Mouse (Mus musculus): ENCODE results near the gene Inpp5a. TPM values are rescaled to one million over a fixed set of nuclear protein-coding genes. Genes with fewer than 3 reads are reported as not detected.
A peak's percentile ranks its signal among the peaks of the same experiment; 100 is the strongest.

The Inpp5a gene
- 100 to 1,000 TPM; 293 to 297 TPM for total RNA-seq (2021)
- long read RNA-seq, experiment 1, transcript Inpp5a-203 (16 exons, 2,826 nt): major isoform, 369 of 420 reads
- long read RNA-seq, experiment 1, transcript Inpp5a-201 (16 exons, 2,774 nt): minor isoform, 7 of 420 reads
- long read RNA-seq, experiment 1, partial matches to known transcripts: 25 of 420 reads
- long read RNA-seq, experiment 1, other reads (novel, unspliced or antisense): 19 of 420 reads
- long read RNA-seq, experiment 2, transcript Inpp5a-201 (16 exons, 2,774 nt): minor isoform, 5 of 177 reads
- long read RNA-seq, experiment 2, transcript Inpp5a-203 (16 exons, 2,826 nt): major isoform, 143 of 177 reads
- long read RNA-seq, experiment 2, partial matches to known transcripts: 6 of 177 reads
- long read RNA-seq, experiment 2, other reads (novel, unspliced or antisense): 23 of 177 reads

DNA sequence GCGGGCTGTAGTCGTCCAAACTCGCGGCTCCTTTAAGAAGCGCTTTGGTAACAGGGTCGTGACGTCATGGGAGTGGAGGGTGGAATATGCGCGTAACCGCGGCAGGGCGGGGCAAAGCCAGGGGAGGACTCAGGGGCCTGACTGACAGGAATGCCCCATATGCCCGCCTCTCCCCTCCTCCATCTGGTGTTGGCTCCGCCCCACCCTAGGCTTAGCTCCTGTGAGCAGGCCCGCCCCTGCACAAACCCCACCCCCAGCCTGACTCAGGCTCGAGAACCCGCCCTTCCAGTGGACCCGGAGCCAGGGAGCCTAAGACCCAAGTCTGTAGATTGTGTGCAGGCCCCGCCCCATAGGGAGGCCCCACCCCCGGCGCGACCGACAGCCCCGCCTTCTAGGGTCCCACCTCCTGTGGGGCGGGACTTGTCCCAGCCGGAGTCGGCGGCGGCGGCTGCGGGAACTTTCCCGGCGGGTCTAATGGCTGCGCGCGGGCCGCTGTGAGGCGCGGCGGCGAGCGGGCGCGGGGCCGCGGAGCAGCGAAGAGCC is at the start of gene Inpp5a:
TSS of gene Inpp5a (plus strand) at position 440 of the 543 bp plus-strand sequence.
- DNase-seq: peak; percentile 99

DNA sequence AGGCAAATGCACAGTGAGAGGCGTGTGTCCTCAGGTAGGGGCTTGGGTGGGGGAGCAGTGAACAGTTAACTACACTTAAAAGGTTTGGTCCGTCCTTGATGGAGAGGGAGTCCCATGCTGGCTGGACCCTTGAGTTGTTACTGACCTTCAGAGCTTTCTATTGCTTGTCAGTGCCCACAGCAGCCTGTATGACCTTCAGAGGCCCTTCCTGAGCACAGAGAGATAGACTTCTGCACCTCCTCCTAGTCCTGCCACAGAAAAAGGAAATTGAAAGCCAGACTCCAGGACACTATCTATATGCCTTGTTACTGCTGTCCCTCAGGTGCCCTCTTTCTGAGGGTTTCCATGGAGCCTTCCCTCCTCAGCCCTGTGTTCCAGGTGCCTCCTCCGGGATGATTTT is 49.7 kb upstream of the Inpp5a start:
- DNase-seq: no peak

DNA sequence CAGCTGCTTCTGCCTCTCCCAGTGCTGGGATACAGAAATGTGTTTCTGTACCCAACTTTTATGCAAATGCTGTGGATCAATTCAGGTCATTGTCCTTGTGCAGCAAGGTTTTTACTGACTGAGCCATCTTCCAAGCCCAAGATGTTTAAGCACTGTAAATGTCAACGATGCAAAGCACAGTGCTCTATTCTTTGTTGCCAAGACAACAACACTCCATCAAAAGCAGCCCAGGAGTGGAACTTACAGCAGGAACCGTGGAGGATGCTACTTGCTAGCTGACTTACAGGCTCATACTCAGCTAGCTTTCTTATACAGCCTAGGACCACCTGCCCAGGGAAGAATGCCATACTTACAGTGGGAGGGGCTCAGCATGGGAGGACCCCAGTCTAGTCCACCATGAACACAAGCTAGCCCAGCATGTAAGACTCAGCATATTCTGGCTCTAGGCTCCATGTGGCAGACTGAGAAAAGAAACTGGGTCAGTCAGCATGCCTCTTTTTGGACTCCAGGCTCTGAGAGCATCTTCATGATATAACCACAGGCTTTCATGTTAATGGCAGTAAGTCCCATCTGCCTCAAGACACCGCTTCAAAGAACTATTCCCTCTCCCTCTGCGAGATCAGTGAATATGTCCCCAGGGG is 47.8 kb upstream of the Inpp5a start:
- no peak for DNase-seq

DNA sequence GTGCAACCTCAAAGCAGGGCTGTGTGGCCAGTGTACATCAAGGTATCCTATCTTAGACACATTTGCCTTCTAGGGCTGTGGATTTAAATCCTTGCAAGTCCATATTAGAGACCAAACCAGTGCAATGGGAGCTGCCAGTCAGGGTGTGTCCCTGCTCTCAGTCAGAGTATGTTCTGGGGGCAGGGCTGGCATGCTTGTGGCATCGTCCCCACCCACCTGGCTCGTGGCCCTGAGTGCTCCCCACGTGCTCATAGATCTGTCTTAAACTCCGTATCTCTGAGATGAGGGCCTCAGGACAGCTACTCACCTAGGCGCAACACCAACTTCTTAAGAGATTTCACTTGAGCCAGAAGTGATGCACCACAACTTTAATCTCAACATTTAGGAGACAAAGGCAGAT is 46.1 kb upstream of the Inpp5a start:
- DNase-seq: no peak

DNA sequence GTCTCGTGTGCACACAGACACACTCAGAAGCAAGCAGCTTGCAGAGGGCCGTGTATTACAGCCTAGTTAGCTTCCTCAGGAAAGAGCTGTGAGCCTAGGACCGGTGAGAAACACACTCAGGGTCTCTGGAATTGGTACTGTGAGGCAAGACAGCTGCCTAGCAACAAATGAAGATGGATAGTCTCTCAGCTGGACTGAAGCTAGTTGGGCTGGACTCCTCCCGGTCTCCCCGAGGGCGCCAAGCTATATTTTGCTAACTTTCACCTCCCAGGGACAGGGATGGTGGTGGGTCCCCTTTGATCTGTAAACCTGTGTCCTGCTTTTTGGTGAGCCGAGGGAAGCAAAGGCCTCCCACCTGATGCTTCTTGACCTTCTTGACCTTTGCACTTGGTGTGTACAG is 41.9 kb upstream of the Inpp5a start:
- DNase-seq: no peak

DNA sequence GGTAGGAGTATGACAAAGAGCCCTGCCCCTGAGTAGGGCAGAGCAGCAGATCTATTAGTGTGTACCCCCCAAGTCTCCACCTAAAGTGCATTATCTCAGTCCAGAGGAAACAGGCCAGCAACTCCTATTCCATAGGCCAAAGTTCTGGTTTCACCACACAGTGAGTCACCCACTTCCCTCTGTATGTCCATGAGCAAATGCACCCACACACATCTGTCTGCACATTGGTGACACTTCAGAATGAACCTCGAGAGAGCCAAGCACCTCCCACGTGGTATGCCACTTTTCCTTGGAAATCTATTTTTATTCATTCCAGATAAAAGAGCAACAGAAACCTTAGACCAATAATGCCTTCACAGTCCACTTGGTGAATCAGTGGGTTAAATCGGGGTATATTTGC is 38.3 kb upstream of the Inpp5a start:
- DNase-seq: no peak

DNA sequence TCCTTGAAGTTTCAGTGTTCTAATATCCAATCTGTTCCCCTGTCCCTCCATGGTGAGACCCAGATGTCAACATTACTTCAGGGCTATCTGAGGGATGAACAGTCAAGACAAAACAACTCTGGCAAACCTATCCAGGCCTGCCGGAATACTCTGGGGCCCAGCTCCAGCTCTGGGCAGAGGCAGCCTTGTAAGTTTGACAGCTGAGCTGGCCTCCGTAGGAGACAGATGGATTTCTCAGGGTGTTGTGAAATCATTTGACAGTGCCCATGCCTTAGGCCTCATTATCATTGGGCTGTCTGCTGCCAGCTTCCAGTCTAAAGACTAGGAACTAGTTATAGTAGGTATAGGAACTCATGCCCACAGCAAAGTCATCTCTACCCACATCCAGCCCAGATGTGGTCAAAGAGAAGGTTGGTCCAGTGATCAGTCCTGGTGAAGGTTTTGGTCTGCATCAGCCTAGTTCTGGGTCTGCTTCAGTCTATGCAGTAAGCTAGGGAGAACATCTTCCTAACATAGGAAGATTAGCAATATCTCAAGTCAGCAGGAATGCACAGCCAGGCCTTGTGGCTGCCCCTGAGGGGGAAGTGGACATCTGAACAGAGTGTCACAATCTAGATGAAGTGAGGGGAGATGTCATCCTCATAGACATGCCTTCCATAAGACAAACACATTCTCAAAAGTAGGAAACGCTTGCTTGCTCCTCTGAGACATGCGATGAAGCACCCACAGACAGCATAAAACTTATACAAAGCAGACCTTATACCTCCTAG is 34.4 kb upstream of the Inpp5a start:
- no peak for DNase-seq

DNA sequence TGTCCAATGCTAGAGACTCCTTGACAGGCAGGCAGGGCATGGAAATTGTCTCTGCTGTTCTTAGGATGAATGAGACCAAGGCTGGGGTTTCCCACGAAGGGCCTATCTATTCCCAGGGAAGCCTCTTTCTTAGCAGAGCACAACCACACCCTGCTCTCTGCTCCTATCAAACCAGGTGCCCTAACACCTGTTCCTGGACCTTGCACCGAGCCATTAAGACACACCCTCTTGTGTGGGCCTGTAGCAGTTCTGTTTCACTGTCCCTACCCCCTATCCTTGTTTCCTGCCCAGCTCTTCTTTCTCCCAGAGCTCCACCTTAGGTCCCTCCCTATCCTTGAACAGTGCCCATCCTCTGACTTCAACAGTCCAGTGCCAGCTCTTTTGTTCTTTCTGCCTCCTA is 31.9 kb upstream of the Inpp5a start:
- no peak for DNase-seq

DNA sequence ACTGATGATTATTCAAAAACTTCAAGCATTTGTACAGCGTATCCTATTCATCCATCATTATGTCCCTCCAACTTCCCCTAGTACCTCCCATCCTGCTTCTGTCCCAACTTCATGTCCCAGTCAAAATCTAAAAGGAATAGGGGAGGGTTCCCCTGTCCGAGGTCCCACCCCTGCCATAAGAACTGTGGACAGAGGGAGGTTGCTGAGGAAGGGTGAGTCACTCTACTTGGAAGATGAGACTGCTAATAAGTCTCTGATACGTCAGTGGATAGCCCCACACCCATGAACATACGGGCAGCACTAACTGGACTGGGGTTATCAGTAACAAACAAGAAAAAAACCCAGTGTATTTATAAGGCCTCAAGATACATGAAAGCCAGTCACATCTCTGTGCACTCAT is 29.0 kb upstream of the Inpp5a start:
- peak; percentile 25 to 53 for DNase-seq

DNA sequence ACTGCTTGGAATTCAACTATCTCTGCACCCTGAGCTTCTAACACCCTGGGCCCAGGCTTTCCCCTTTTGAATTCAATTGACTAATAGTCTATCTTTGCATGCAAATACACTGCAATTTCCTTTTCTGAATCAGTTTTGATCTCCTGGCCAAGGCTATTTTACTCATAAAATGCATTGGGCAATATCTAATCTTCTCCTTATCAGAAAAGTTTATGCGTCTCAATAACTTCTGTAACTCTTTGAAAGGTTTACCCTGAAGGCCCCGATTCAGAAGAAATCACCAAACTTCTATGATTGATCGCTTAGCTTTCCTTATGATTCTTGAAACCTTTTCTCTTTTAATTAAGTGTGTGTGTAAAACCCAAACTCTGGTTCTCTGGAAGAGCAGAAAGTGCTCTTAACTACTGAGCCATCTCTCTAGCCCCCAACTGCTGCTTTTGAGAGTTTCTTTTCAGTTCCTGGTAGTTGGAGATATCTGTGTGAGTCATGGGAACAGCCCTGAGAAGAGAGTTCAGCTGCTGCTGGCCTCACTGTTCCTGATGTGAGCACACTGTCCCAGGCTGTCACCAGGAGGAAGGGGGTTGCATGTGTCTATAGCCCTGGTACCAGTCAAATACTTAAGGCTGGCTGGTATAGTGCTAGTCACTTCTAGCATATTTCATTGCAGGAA is 27.9 kb upstream of the Inpp5a start:
- no peak for DNase-seq

DNA sequence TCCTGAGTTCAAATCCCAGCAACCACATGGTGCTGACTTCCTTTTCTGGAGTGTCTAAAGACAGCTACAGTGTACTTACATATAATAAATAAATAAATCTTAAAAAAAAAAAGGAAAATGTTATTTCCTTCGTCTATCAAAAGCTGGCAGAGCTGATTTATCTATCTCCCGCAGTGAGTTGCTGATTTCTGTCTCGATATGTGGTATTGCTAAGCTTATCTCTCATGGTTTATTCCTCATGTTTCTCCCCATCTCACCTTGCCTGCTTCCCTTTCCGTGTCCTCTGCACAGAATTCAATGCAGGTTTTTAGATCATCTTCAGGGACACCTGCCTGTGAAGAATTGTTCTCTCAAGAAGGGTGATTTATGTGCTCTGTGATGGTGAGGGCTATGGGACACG is 27.1 kb upstream of the Inpp5a start:
- DNase-seq: no peak

DNA sequence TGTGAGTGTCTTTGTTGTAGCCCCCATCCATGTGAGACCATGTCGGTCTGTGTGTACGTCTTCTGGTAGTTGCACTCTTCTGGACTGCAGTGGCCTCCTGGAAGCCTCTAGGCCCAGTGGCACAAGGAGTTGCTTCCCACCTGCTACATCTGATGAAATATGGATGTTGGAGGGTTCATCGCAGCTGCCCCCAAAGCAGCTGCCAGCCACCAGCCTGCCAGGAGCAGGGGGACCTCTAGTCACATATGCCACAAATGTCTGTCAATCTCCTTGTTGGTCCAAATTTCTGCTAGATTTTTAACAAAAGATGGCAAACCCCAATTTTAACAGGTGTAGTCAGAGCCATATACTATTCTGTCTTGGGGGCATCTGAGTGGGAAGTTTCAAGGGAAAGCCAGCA is 26.4 kb upstream of the Inpp5a start:
- no peak for DNase-seq

DNA sequence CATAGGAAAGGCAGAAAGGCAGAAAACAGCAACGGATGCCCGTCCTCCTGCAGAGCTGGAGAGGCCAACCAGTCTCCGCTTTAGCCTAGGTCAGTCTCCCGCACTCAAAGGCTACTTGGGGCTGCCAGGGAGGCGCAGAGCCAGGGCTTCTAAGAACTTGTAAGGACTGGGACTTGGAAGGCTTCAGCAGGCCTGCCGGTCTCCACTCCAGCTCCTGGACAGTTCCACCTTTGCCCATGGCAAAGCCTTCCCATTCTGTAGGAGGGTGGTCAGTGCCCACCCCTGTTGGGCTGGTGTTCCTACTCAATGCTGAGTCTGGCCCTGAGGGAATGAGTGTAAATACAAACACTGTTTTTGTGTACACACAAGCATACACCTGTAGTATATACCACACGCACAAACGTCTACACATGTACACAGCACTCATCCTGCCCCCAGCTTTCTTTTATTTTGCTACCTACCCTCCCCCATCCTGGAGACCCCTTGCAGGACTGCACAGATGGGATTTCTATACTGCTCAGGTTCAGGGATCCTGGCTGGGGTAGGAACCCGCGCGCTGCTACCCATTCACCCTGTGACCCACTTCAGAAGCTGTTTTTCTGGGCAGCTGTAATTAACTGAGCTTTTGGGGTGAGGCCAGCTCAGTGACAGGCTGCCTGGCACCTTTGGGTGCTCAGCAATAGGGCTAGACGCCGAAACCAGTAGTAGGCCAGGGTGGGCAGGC is 25.5 kb upstream of the Inpp5a start:
- DNase-seq: peak; percentile 48 to 61

DNA sequence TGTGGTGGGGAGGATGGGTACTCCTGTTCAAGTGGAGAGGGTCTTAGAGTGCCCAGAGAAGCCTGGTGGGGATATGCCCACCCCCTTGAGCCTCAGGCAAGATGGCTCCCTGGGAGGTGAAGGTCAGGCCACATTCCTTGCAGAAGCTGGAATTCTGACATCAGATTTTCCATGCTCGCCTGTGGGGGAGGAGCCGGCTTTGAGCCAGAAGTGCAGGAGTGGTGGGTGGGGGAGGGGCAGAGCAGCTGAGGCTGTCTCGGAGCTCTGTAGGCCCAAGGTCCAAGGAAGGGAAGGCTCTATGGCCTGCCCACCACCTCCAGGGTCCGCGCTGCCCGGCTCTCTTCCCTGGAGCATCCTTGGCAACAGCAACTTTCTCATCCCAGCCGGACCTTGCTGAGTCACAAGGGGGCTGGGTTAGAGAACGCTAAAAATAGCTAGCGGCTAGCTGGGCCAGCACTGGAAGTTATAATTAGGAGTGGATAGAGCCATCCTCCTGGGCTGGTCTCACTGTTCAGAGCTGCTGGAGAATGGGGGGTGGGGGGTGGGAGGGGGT is 24.8 kb upstream of the Inpp5a start:
- DNase-seq: peak; percentile 92 to 93

DNA sequence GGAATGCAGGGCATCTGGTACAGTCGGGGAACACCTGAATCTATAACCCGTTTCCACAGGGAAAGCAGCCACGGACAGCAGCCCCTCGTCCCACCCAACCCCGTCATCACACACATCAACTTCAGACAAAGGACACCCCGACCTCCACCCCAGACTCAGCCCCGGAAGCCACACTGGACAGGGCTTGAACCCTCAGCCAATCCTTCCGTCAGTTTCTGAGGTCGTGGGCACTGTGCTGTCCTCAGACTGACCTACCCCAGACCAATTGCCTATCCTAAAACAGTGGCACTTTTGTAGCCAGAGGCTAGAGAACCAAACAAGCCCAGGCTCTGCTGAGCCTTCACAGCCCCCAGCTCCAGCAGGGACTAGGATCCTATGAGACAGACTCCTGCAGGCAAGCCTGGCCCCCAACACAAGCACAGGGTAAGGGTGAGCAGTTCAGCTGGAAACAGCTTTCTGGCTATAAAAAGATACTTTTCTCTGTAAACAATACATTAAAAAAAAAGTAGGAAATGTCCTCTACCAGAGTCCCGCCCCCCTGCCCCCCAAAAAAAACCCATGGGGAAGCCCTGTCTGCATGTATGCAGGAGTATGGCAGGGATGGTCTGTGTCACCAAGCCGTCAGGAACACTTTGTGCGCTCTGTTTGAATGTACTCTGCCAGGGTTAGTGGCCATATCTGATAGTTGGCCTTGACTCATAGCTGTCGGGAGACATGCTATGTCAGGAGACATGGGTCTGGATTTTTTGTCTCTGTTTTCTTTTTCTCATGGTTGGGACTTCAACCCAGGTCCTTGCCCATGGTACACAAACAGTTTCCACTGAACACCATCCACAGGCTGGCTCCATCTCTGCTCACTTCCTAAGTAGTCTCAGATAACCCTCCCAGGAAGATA is 23.7 kb upstream of the Inpp5a start:
- DNase-seq: peak; percentile 63

DNA sequence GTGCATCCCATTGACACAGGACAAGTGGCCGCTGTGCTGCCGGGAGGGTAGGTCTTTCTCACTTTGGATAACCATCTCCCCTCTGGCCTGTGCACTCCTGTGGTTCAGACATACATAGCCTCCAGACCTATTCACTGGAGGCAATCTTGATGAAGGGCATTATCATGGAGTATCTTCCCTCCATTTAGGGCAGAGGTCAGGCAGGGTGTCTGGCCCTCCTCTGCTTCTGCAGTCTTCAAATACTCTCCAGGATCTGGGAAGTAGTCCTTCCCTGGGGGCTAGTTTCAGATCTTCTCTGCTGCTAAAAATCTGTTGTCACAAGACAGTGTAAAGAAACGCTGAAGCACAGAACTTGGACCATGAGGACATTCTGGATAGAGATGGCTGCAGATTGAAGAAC is 22.8 kb upstream of the Inpp5a start:
- DNase-seq: peak in 1 of 2 experiments; percentile 32

DNA sequence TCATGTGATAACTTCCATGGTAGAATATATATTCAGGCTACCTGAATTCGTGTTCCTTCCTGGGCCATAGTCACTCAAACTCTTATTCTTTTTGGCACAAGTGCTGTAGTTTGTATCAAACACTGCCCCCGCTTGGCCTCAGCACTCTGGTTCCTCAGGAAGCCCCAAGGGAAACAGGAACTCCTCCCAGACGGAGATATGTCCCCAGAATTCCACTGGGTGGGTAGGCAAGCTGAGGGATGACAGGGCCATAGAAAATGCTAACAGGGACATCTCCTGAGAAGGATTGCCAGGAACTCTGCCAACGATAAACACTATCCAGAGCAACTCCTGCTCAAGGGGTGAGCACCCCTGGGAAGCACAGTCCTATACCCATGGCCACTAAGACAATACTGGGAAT is 22.4 kb upstream of the Inpp5a start:
- DNase-seq: peak; percentile 66 to 83

DNA sequence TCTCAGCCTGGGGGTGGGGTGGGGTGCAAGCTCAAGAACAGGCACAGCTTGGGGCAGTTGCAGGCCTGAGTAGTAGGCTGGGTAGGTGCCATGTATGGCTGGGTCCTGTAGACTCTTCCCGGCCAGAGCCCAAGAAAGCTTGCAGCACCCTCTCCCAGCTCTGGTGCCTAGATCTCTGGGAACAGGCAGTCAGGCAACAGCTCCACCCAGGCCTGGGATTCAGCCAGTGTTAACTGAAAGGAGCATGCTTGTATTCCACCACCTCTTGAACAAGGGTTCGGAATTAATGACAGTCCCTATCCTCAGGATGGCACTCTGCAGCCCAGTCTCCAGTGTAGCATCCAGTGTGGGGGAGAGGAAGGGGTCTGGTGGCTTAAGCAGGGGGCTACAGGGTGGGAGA is 20.7 kb upstream of the Inpp5a start:
- DNase-seq: peak; percentile 74 to 78

DNA sequence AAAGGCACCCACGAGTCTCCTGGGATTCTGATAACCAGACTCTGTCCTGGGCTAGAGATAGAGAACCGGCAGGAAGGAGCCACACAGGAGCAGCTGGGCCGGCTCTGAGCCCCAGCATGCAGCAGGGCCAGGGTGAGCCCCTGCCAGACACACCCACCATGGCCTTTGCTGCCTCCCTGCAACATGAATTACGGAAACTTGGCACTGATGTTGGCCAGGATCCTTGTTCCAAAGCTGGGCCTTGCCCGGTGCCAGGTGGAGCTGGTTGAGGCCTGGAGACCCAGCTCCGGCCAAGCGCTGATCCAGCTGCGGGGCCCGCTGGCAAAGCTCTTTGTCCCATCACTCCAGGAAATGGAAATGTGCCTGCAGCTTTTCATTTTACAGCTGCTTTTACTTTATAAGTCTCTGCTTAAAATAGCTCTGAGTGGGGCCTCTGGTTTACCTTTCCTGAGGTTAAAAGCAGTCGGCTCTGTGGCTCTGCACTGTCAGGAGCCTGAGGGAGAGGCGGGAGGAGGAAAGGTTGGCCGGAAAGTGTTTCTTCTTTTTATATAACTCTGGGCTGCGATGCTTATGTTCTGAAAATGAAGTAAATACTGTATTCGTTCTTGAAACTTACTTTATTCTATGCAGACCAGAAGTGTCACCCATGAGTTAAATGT is 20.1 kb upstream of the Inpp5a start:
- DNase-seq: peak; percentile 91 to 93
